Mouse (Mus musculus) layer of hippocampus, adult 6 months (tissue): Measurements from ENCODE around the gene Cpox. TPM values are rescaled to one million over a fixed set of nuclear protein-coding genes. Genes with fewer than 3 reads are reported as not detected.

Source experiments
- long read RNA-seq, 2 experiments: library from polyadenylated mRNA; unstranded; transcript quantifications; one replicate each; pipeline ENCODE4 v2.0.0; 2019 to 2020
- microRNA-seq: library from miRNA; unstranded; fragments of <30 nt; microRNA quantifications from one replicate; pipeline ENCODE4 v1.2.0, GENCODE M21; 2020
- polyA plus RNA-seq: library from polyadenylated mRNA; unstranded; fragments of <200 nt; fragmentation: Nextera tagmentation; gene quantifications from 2 replicates; pipeline ENCODE4 v1.2.3, GENCODE M21; 2021

Gene Cpox
- polyA plus RNA-seq = 21.6 and 22.5 TPM in 2 replicates
- long read RNA-seq, experiment 1, transcript Cpox-201 (7 exons, 3,097 nt) = major isoform, 22 of 38 reads
- long read RNA-seq, experiment 1, partial matches to known transcripts = 6 of 38 reads
- long read RNA-seq, experiment 1, other reads (novel, unspliced or antisense) = 8 of 38 reads
- long read RNA-seq, experiment 2, transcript Cpox-201 (7 exons, 3,097 nt) = major isoform, 85 of 97 reads
- long read RNA-seq, experiment 2, partial matches to known transcripts = 1 of 97 reads
- long read RNA-seq, experiment 2, other reads (novel, unspliced or antisense) = 7 of 97 reads

DNA sequence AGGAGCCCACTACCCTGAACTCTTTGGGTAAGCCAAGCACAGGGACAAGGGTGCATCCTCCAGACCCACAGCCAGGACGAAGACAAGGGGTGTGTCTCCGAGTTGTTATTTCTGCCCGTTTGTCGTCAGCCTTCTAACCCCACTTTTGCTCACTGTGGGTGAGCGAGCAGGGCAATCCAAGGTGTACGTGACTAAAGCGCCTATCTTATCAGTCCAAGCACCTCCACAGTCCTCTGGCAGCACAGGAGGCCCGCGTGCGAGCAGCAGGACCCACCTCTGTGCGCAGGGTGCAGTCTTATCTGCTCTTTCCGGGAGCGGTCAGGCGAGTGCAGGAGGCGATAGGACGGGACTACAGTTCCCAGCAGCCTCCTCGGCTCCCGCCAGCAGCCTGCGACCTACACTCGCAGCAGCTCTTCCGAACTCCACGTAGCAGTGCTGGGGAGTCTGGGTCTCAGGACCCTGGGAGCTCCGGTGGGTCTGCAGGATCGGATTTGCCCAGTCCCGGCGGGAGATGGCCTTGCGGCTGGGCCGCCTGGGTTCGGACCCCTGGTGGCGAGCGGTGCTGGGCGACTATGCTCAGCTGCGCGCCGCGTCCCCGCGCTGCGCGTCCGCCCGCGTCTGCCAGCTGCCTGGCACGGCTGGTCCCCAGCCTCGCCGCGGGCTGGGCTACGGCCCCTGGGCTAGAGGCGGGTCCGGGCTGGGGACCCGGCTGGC lies at the start of gene Cpox:
TSS of gene Cpox (plus strand) at position 376 of the 714 bp plus-strand sequence.

DNA sequence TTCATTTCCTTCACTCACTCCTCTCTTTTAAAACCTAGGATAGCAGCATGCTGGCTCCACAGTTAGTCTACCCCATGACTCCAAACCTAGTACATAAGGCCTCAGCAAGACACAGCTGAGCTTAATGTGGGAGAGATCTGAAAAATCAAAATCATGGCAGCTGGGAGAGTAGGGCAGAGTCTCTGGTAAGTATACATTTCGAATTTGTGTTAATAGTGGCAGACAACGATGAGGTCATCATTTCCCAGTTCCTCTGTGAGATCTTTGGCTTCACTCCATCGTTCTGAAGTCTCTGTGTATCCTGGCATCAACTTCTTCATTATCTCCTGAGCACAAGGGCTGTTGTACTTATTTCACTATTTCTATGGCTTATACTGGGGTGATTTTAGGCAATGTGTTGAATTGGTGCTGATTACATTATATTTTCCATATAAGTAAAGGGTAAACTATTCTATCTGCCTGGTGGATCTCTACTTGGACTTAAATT lies 31.4 kb upstream of the Cpox start, which contains the start of gene E330017A01Rik:
TSS of gene E330017A01Rik (minus strand) at position 51 of the 487 bp plus-strand sequence.

DNA sequence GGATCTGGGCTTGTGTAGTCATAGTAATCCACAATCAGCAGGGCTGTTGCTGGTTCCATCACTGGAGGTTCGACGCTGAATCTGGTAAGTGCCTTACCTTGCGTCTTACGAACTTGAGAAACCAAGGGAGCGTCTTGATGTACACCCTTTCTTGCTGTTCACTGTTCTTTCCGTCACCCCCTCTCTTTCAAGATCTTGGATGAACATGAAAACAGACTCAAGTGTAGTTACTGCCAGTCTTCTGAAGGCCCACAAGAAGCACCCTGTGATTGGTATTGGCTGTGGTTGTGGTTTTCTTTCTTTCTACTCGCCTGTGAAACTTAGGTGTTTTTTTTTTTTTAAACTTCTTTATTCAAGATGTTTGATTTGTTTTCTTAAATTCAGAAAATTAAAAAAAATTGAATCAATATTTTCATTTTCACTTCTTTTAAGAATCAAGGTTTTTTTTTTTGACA lies 48.6 kb downstream of the Cpox start, which contains the start of gene Gpr15:
TSS of gene Gpr15 (minus strand) at position 405 of the 455 bp plus-strand sequence.

DNA sequence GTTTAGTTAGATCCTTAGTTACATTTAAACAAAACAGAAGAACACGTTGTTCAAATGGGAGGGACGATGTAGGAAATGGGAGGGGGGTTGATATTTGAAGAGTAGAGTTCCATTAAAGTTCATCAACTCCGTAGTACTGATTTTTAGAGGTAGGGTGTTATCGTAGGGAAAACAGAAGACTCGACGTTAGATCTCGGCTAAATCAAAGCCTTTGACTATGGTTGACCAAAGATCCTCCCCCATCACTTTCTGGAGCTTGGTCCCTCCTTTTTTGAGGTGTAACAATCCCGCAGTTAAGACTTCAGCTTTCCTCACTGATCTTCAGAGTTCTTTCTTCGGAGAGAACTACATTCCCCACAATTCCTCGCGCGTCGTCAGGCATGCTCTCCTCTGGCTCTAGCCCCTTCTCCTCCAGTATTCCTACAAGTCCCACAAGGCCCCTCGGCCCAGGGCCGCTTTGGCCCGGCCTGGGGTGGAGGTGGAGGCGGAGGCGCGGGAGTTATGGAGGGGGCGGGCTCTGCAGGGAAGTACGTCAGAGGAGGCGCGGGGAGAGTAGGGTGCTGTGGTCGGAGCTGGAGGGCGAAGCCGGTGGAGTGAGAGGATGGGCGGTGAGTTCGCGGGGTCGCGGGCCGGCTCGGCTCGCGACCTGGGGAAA lies 57.5 kb downstream of the Cpox start, which contains the start of gene Cldnd1:
TSS of gene Cldnd1 (plus strand) at position 434 of the 655 bp plus-strand sequence.

DNA sequence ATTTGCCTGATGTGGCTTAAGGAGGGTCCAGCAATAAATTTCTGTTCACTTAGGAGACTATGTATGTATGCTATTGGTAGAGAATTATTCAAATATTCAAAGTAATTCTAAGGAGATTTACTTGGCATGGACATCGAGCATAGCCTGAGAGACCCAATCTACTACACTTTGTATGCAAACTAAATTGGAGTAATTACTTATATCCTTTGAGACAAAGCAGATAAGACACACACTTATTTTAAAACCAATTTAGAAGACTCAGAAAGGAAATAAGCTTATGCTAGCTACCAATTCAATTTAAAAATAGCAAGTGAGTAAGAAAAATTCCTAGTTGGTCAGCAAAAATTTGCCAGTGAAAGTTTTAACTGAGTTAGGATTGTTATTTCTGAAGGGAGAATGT lies 93.0 kb downstream of the Cpox start, which contains the start of gene Olfr172:
TSS of gene Olfr172 (minus strand) at position 101 of the 400 bp plus-strand sequence.

Small RNA genes lying within 50 kb of the gene (microRNA-seq; reads per million reads assigned to microRNA genes)
- not detected for gene Gm27564

Other genes with a start within 250 kb of the Cpox start
- 12.5 and 13.4 TPM in 2 replicates for gene St3gal6, start 146.0 kb upstream of the Cpox start, polyA plus RNA-seq
- not detected in 2 replicates for gene Gm813, start 53.3 kb upstream of the Cpox start, polyA plus RNA-seq
- gene E330017A01Rik, start 31.6 kb upstream of the Cpox start, polyA plus RNA-seq = not detected in 2 replicates
- 0.11 TPM in 1 of 2 replicates, not detected in the other for gene Gpr15, start 48.8 kb downstream of the Cpox start, polyA plus RNA-seq
- gene Cldnd1, start 57.6 kb downstream of the Cpox start, polyA plus RNA-seq = 95.5 and 116 TPM in 2 replicates
- not detected in 2 replicates for gene Olfr172, start 92.9 kb downstream of the Cpox start, polyA plus RNA-seq
- not detected in 2 replicates for gene Olfr173, start 130.0 kb downstream of the Cpox start, polyA plus RNA-seq
- gene Olfr175-ps1, start 156.5 kb downstream of the Cpox start, polyA plus RNA-seq = not detected in 2 replicates
- gene Olfr177, start 204.5 kb downstream of the Cpox start, polyA plus RNA-seq = not detected in 2 replicates
- gene Olfr178, start 221.8 kb downstream of the Cpox start, polyA plus RNA-seq = not detected in 2 replicates